Mouse (Mus musculus): ENCODE results near the gene Hdx. TPM values are rescaled to one million over a fixed set of nuclear protein-coding genes. Genes with fewer than 3 reads are reported as not detected.

The Hdx gene
- polyA plus RNA-seq (2012; rRNA removed): 0.04 and 0.08 TPM in 2 replicates

DNA sequence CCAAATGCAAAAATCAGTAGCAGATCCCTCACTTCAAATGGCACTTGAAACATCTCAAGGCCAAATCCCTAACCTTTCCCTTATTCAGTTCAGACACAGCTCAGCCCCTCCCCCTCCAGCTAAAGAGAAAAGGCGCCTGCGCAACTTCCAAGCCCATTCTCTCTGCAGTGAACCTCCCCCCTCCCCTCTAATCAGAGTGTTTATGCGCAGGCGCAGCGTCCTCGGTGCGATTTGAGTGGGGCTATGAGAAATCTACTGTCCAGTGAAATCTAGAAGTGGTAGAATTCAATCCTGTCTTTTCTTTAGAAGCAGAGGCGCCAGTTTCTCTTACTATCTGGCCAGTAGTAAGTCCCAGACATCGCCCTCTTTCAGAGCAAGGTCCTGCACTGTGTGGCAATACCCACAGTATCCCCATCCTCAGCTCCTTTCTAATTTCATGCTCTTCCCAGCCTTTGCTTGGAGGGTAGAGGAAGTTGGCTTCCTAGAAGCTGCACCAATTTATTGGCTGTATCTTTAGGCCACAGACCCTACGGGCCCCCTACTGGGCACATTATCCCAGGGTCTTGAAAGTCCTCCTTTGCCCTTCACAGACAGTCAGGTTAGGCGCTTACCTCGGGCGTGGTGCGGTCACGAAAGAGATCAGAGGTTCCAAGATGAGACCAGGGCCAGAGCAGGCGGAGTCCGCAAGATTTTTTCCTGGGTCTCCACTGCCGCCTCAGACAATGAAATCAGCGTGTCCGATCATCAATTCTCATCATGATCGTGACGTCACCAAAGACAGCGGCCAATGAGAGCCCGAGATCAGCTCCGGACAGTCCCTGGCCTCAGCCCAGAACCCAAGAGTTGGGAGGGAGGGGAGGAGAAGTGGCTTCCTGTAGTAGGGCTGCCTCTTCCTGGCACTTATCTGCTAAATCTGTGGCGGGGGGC lies at the start of gene Hdx:
TSS of gene Hdx (minus strand) at position 724 of the 927 bp plus-strand sequence.
- no peak for TF ChIP-seq CTCF (IDR thresholded peaks at IDR 0.05; ENCODE audit: extremely low read depth, insufficient read depth, insufficient read length, insufficient replicate concordance)
- no peak for TF ChIP-seq POLR2A (IDR thresholded peaks at IDR 0.05; ENCODE audit: low read depth, low read length)
- Histone ChIP-seq H3K4me1 (ENCODE audit: control insufficient read depth, insufficient read depth, insufficient read length) (no peaks in the 10 kb centered on the region), H3K27me3 (ENCODE audit: control insufficient read depth, insufficient read depth, low read length) (no peaks in the 10 kb centered on the region), H3K4me3 (ENCODE audit: extremely low read depth, insufficient read depth, insufficient read length) (peak within 1 kb of the TSS; percentile 9; the same call in 1 of the 2 replicates), H3K36me3 (ENCODE audit: control insufficient read depth, insufficient read depth, low read length) (no peaks in the 10 kb centered on the region), H3K27ac (ENCODE audit: insufficient read depth, low read length) (no peak within 1 kb of the TSS)
- DNase-seq (ENCODE audit: low read depth in 1 of 2, low spot score in 2 of 2): peak in 1 of 2 experiments; percentile 1
- WGBS: 20% methylated on average over 26 of the region's 26 CpGs

DNA sequence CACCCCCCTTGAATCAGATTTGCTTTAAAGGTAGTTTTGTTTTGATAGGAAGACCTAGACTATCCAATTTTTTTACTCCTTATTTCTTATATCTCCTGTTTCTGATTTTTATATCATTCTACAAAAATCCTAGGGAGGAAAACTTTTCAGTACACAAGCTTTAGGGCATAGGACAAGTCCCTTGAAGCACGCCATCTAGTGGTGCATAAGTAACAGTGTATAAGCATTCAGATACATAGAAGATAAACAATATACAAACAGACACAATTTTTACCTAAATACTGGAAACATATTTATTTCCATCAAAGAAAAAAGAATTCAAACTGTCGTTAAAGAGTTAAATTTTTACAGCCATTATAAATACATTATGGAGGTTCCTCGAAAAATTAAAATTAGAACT lies 11.2 kb downstream of the Hdx start:
- TF ChIP-seq POLR2A (IDR thresholded peaks at IDR 0.05; ENCODE audit: low read depth, low read length): no peak
- no peak for TF ChIP-seq CTCF (IDR thresholded peaks at IDR 0.05; ENCODE audit: extremely low read depth, insufficient read depth, insufficient read length, insufficient replicate concordance)
- H3K27ac ChIP-seq (ENCODE audit: insufficient read depth, low read length): no peak overlapping the region
- H3K4me1 ChIP-seq (ENCODE audit: control insufficient read depth, insufficient read depth, insufficient read length): no peaks in the 10 kb centered on the region
- no peak for DNase-seq (ENCODE audit: low read depth in 1 of 2, low spot score in 2 of 2)
- no peak overlapping the region for H3K4me3 ChIP-seq (ENCODE audit: extremely low read depth, insufficient read depth, insufficient read length)
- no peaks in the 10 kb centered on the region for H3K36me3 ChIP-seq (ENCODE audit: control insufficient read depth, insufficient read depth, low read length)
- no peaks in the 10 kb centered on the region for H3K27me3 ChIP-seq (ENCODE audit: control insufficient read depth, insufficient read depth, low read length)
- WGBS: 59% methylated on average over 3 of the region's 3 CpGs

GRCm38 (mm10) chrX:111671685-111672084 lies 25.2 kb downstream of the Hdx start:
- DNase-seq (ENCODE audit: low read depth in 1 of 2, low spot score in 2 of 2): no peak
- WGBS: 83% methylated on average over 3 of the region's 3 CpGs
- Histone ChIP-seq H3K27me3 (ENCODE audit: control insufficient read depth, insufficient read depth, low read length) (no peaks in the 10 kb centered on the region), H3K36me3 (ENCODE audit: control insufficient read depth, insufficient read depth, low read length) (no peaks in the 10 kb centered on the region), H3K4me3 (ENCODE audit: extremely low read depth, insufficient read depth, insufficient read length) (no peak overlapping the region), H3K4me1 (ENCODE audit: control insufficient read depth, insufficient read depth, insufficient read length) (no peaks in the 10 kb centered on the region), H3K27ac (ENCODE audit: insufficient read depth, low read length) (no peak overlapping the region)
- TF ChIP-seq CTCF (IDR thresholded peaks at IDR 0.05; ENCODE audit: extremely low read depth, insufficient read depth, insufficient read length, insufficient replicate concordance) (no peak), POLR2A (IDR thresholded peaks at IDR 0.05; ENCODE audit: low read depth, low read length) (no peak)

- Histone ChIP-seq H3K27ac (ENCODE audit: insufficient read depth, low read length) (no peak overlapping the region), H3K27me3 (ENCODE audit: control insufficient read depth, insufficient read depth, low read length) (no peaks in the 10 kb centered on the region), H3K4me3 (ENCODE audit: extremely low read depth, insufficient read depth, insufficient read length) (no peak overlapping the region), H3K36me3 (ENCODE audit: control insufficient read depth, insufficient read depth, low read length) (no peaks in the 10 kb centered on the region), H3K4me1 (ENCODE audit: control insufficient read depth, insufficient read depth, insufficient read length) (no peaks in the 10 kb centered on the region)
- 63% methylated on average over 5 of the region's 5 CpGs for WGBS
- no peak for DNase-seq (ENCODE audit: low read depth in 1 of 2, low spot score in 2 of 2)
- TF ChIP-seq CTCF (IDR thresholded peaks at IDR 0.05; ENCODE audit: extremely low read depth, insufficient read depth, insufficient read length, insufficient replicate concordance): no peak
- no peak for TF ChIP-seq POLR2A (IDR thresholded peaks at IDR 0.05; ENCODE audit: low read depth, low read length)
These were observed 36.5 kb downstream of the Hdx start for GRCm38 (mm10) chrX:111660381-111660780.

- TF ChIP-seq CTCF (IDR thresholded peaks at IDR 0.05; ENCODE audit: extremely low read depth, insufficient read depth, insufficient read length, insufficient replicate concordance): no peak
- DNase-seq (ENCODE audit: low read depth in 1 of 2, low spot score in 2 of 2): no peak
- 91% methylated on average over 4 of the region's 4 CpGs for WGBS
- H3K4me3 ChIP-seq (ENCODE audit: extremely low read depth, insufficient read depth, insufficient read length): no peak overlapping the region
- H3K36me3 ChIP-seq (ENCODE audit: control insufficient read depth, insufficient read depth, low read length): no peaks in the 10 kb centered on the region
- H3K4me1 ChIP-seq (ENCODE audit: control insufficient read depth, insufficient read depth, insufficient read length): no peaks in the 10 kb centered on the region
- H3K27ac ChIP-seq (ENCODE audit: insufficient read depth, low read length): no peak overlapping the region
- no peaks in the 10 kb centered on the region for H3K27me3 ChIP-seq (ENCODE audit: control insufficient read depth, insufficient read depth, low read length)
These were observed 38.2 kb downstream of the Hdx start for GRCm38 (mm10) chrX:111658671-111659070.

GRCm38 (mm10) chrX:111644945-111645344 lies 51.9 kb downstream of the Hdx start:
- Histone ChIP-seq H3K4me3 (ENCODE audit: extremely low read depth, insufficient read depth, insufficient read length) (no peak overlapping the region), H3K27me3 (ENCODE audit: control insufficient read depth, insufficient read depth, low read length) (no peaks in the 10 kb centered on the region), H3K36me3 (ENCODE audit: control insufficient read depth, insufficient read depth, low read length) (no peaks in the 10 kb centered on the region), H3K27ac (ENCODE audit: insufficient read depth, low read length) (no peak overlapping the region), H3K4me1 (ENCODE audit: control insufficient read depth, insufficient read depth, insufficient read length) (no peaks in the 10 kb centered on the region)
- TF ChIP-seq POLR2A (IDR thresholded peaks at IDR 0.05; ENCODE audit: low read depth, low read length) (no peak), CTCF (IDR thresholded peaks at IDR 0.05; ENCODE audit: extremely low read depth, insufficient read depth, insufficient read length, insufficient replicate concordance) (no peak)
- no peak for DNase-seq (ENCODE audit: low read depth in 1 of 2, low spot score in 2 of 2)
- 85% methylated on average over 4 of the region's 4 CpGs for WGBS

DNA sequence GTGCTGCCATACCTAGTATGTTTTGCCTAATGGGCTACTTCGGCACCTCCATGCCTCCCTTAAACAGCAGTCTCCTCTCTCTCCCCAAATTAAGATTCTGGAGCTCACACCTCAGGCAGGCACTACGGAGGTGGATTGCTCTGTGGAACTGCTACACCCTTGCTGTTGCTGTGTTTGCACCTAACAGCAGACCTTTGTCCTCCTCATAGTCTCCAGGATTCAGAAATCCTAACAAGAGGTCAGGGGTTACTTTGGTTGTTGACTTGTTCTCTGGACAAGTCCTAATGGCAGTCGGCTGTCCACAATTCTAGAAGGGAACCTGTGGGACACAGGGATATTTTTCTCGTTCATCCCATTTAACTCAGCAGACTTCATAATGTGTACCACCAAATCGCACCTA lies 56.3 kb downstream of the Hdx start:
- Histone ChIP-seq H3K27me3 (ENCODE audit: control insufficient read depth, insufficient read depth, low read length) (no peaks in the 10 kb centered on the region), H3K4me3 (ENCODE audit: extremely low read depth, insufficient read depth, insufficient read length) (no peak overlapping the region), H3K27ac (ENCODE audit: insufficient read depth, low read length) (no peak overlapping the region), H3K4me1 (ENCODE audit: control insufficient read depth, insufficient read depth, insufficient read length) (no peaks in the 10 kb centered on the region), H3K36me3 (ENCODE audit: control insufficient read depth, insufficient read depth, low read length) (no peaks in the 10 kb centered on the region)
- 89% methylated on average over 5 of the region's 5 CpGs for WGBS
- DNase-seq (ENCODE audit: low read depth in 1 of 2, low spot score in 2 of 2): no peak
- TF ChIP-seq POLR2A (IDR thresholded peaks at IDR 0.05; ENCODE audit: low read depth, low read length) (no peak), CTCF (IDR thresholded peaks at IDR 0.05; ENCODE audit: extremely low read depth, insufficient read depth, insufficient read length, insufficient replicate concordance) (no peak)
